Mouse (Mus musculus) CD4-positive, CD25-positive, alpha-beta regulatory T cell, adult 4 months (primary cell): ENCODE results near the gene Ptprh. TPM values are rescaled to one million over a fixed set of nuclear protein-coding genes. Genes with fewer than 3 reads are reported as not detected.

ENCODE experiments used
- ATAC-seq: one replicate; pipeline ENCODE4 v1.8.0; 2017
- polyA plus RNA-seq, 2 experiments: library from polyadenylated mRNA; unstranded; fragments of 100-300 nt; shearing (Covaris generic); gene quantifications; one replicate each; pipeline ENCODE4 v1.2.1; 2017

Gene Ptprh
- polyA plus RNA-seq, 2 experiments from 2014 or later, result not detected

DNA sequence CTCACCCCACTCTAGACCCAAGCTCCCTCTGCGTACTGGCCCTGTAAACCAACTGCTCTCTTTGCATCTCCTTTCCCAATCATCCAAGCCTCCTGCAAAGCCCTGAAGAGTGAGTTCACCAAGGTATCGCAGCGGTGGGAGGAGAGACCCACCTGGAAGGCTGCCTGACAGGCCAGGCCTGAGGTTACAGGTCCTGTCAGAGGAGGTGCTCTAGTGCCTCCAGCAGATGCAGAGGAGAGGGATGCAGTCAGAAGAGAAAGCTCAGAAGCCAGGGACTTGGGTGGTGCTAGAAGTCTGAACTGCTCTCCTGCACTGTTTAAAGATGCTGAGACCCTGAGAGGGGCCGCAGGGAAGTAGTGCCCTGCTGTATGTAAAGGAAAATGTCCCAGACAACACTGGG, 104.8 kb downstream of the Ptprh start:
- ATAC-seq, result no peak

Other genes with a start within 250 kb of the Ptprh start
- gene Gp6, start 206.3 kb downstream of the Ptprh start, polyA plus RNA-seq, result under 1 TPM in 1 of 2 experiments, not detected in 1; 0.12 TPM
- 10 to 100 TPM; 17.4 to 27.8 TPM for gene Rdh13, start 158.4 kb downstream of the Ptprh start, polyA plus RNA-seq
- 10 to 100 TPM in 1 of 2 experiments, 1 to 10 TPM in 1; 6.5 to 14.5 TPM for gene Eps8l1, start 143.4 kb downstream of the Ptprh start, polyA plus RNA-seq
- 10 to 100 TPM; 13.5 to 27.7 TPM for gene Ppp1r12c, start 102.4 kb downstream of the Ptprh start, polyA plus RNA-seq
- 1 to 10 TPM; 6.9 to 8.3 TPM for gene Tnnt1, start 87.7 kb downstream of the Ptprh start, polyA plus RNA-seq
- gene Tnni3, start 79.8 kb downstream of the Ptprh start, polyA plus RNA-seq, result 1 to 10 TPM; 1.6 to 2.4 TPM
- gene Dnaaf3, start 71.6 kb downstream of the Ptprh start, polyA plus RNA-seq, result 1 to 10 TPM; 1.4 to 2.8 TPM
- under 1 TPM in 1 of 2 experiments, not detected in 1; 0.35 TPM for gene Syt5, start 56.5 kb downstream of the Ptprh start, polyA plus RNA-seq
- gene Tmem86b, start 27.4 kb upstream of the Ptprh start, polyA plus RNA-seq, result 1 to 10 TPM; 2.9 to 4.2 TPM
- gene Ppp6r1, start 55.0 kb upstream of the Ptprh start, polyA plus RNA-seq, result 1 to 10 TPM; 6.7 to 9.1 TPM
- gene Hspbp1, start 81.0 kb upstream of the Ptprh start, polyA plus RNA-seq, result 10 to 100 TPM; 45.4 to 48.2 TPM
- gene Brsk1, start 86.6 kb upstream of the Ptprh start, polyA plus RNA-seq, result not detected
- gene Tmem150b, start 121.2 kb upstream of the Ptprh start, polyA plus RNA-seq, result under 1 TPM in 1 of 2 experiments, not detected in 1; 0.47 TPM
- gene Kmt5c, start 136.1 kb upstream of the Ptprh start, polyA plus RNA-seq, result 10 to 100 TPM; 22.9 to 25.8 TPM
- 1 to 10 TPM in 1 of 2 experiments, not detected in 1; 2.1 TPM for gene Cox6b2, start 149.1 kb upstream of the Ptprh start, polyA plus RNA-seq
- not detected for gene Fam71e2, start 167.3 kb upstream of the Ptprh start, polyA plus RNA-seq
- gene Il11, start 178.8 kb upstream of the Ptprh start, polyA plus RNA-seq, result under 1 TPM in 1 of 2 experiments, not detected in 1; 0.16 TPM
- not detected for gene Tmem190, start 178.9 kb upstream of the Ptprh start, polyA plus RNA-seq
- gene Tmem238, start 185.6 kb upstream of the Ptprh start, polyA plus RNA-seq, result under 1 TPM in 1 of 2 experiments, not detected in 1; 0.86 TPM
- 100 to 1,000 TPM; 446 to 574 TPM for gene Rpl28, start 188.8 kb upstream of the Ptprh start, polyA plus RNA-seq
- 10 to 100 TPM; 25.0 to 25.3 TPM for gene Ube2s, start 208.5 kb upstream of the Ptprh start, polyA plus RNA-seq
- under 1 TPM in 1 of 2 experiments, not detected in 1; 0.11 TPM for gene Shisa7, start 240.7 kb upstream of the Ptprh start, polyA plus RNA-seq